Mouse (Mus musculus): Measurements from ENCODE around the gene 6430628N08Rik. TPM values are rescaled to one million over a fixed set of nuclear protein-coding genes. Genes with fewer than 3 reads are reported as not detected.

6430628N08Rik gene
- polyA plus RNA-seq (2012; ENCODE audit: insufficient read depth, low replicate concordance) = 0.16 TPM in 1 of 2 replicates, not detected in the other

DNA sequence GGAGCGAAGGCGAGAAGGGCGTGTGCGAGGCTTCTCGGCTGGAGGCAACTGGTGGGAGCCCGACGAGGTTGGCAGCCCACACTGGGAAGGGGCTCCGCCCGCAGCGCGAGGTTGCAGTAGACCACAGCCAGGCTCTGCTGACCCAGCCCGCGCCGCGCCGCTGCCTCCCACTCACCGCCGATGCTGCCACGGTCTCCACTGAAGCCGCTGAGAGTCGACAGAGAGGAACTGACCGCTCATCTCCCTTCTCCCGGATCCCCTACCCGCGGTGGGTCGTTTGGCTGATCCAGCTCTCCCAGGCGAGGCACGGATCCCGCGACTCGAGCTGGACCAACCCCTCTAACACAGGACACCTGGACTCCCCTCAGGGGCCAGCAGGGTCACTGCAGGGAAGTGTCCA is at the start of gene 6430628N08Rik:
Gene 6430628N08Rik, plus strand, starts transcription at position 113 of the 400 bp plus-strand sequence.
- peaks cover 80% of the 10 kb centered on the region for H3K27me3 ChIP-seq (replicated peaks)

DNA sequence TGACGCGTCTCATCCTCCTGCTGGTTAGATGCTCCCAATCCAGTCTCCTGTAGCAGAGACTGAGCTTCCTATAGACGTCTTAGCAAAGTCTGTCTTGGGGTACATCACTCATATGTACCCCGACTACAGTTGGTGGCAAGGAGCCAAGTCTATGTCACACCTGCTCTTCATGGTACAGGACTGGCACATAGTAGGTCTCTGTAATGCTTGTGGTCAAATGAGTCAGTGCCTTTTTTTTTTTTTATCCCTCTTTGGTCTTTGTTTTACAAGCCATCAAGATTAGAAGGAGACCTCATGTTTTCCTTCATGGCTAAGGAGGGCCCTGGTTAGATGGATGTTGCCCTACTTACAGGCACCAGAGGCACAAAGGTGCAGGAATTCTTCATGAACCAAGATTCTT is 49.6 kb upstream of the 6430628N08Rik start:
- Histone ChIP-seq H3K4me3 (replicated peaks) (peak overlapping the region; percentile 97), H3K27me3 (replicated peaks) (no peaks in the 10 kb centered on the region), H3K36me3 (replicated peaks; ENCODE audit: low read length) (peaks cover 76% of the 10 kb centered on the region), H3K4me1 (peaks cover 83% of the 10 kb centered on the region), H3K9me3 (no peaks in the 10 kb centered on the region)
- TF ChIP-seq GATA1 (IDR thresholded peaks at IDR 0.05; ENCODE audit: borderline replicate concordance, low read length) = no peak
- TF ChIP-seq FLI1 (IDR thresholded peaks at IDR 0.05; ENCODE audit: low read length) = no peak

More for the DNA sequence above, at the start of gene 6430628N08Rik:
- peaks cover 15% of the 10 kb centered on the region for H3K4me1 ChIP-seq
- TF ChIP-seq FLI1 (IDR thresholded peaks at IDR 0.05; ENCODE audit: low read length) = no peak
- TF ChIP-seq GATA1 (IDR thresholded peaks at IDR 0.05; ENCODE audit: borderline replicate concordance, low read length) = no peak
- H3K9me3 ChIP-seq = no peaks in the 10 kb centered on the region
- H3K36me3 ChIP-seq (replicated peaks; ENCODE audit: low read length) = no peaks in the 10 kb centered on the region
- H3K4me3 ChIP-seq (replicated peaks) = peak within 1 kb of the TSS; percentile 75

DNA sequence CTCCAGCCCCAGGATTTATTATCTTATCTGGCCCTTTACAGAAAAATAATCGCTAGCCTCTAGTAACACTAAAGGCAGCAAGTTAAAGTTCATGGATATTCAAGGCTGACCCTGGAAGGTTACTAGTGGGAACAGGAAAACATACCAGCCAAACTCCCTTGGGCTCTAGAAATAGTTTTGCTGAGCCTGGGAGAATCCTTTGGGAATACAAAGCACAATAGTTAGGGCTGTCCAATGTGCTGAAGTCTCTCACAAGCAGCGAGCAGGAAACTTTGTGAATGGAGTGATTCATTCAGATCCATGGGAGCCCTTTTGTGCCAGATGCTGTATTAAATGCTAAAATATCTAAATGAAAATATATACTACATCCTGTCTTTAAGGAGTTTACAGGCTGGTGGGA is 43.8 kb upstream of the 6430628N08Rik start:
- H3K9me3 ChIP-seq = no peaks in the 10 kb centered on the region
- TF ChIP-seq GATA1 (IDR thresholded peaks at IDR 0.05; ENCODE audit: borderline replicate concordance, low read length) (no peak), FLI1 (IDR thresholded peaks at IDR 0.05; ENCODE audit: low read length) (no peak)
- no peaks in the 10 kb centered on the region for H3K27me3 ChIP-seq (replicated peaks)
- H3K4me1 ChIP-seq = peaks cover 100% of the 10 kb centered on the region
- H3K36me3 ChIP-seq (replicated peaks; ENCODE audit: low read length) = peaks cover 100% of the 10 kb centered on the region
- H3K4me3 ChIP-seq (replicated peaks) = peak overlapping the region; percentile 66

DNA sequence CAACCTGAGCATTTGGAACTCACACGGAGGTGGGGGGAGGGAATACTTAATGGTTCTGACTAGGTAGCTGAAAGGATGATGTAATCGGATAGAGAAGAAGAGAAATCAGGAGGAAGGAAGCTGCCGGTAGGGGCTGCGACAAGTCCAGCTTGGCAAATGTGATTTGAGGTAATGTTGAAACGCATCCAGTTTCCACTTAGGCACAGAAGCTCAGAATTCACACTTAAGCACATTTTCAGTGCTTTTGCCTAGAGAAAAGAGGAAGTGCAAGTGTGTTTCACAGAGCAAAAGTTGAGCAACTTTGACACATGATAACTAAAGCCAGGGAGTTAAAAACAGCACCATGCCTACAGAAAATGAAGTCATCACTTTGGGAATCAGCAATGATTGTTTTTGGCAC is 43.1 kb upstream of the 6430628N08Rik start:
- TF ChIP-seq FLI1 (IDR thresholded peaks at IDR 0.05; ENCODE audit: low read length) (no peak), GATA1 (IDR thresholded peaks at IDR 0.05; ENCODE audit: borderline replicate concordance, low read length) (no peak)
- H3K27me3 ChIP-seq (replicated peaks) = no peaks in the 10 kb centered on the region
- peaks cover 100% of the 10 kb centered on the region for H3K4me1 ChIP-seq
- H3K4me3 ChIP-seq (replicated peaks) = peak overlapping the region; percentile 69
- peaks cover 100% of the 10 kb centered on the region for H3K36me3 ChIP-seq (replicated peaks; ENCODE audit: low read length)
- no peaks in the 10 kb centered on the region for H3K9me3 ChIP-seq

DNA sequence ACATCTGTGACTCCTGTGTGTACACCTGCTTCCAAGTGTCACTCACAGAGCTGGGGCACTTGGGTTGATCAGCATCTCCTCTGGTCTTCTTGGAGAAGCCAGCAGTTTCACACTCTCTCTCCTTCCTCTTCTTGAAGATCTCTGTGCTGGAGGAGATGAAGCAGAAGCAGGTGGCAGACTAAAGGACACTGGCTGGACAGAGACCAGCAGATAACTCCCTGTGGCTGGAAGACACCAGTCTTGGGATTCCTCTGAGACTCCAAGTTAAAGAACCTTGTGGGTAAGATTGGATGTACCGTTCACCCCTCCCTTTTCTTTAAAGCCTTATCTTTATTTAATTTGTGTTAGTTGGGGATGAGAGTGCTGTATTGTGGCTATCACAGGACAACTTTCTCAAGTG is 42.4 kb upstream of the 6430628N08Rik start:
- H3K4me3 ChIP-seq (replicated peaks) = peak overlapping the region; percentile 70
- no peaks in the 10 kb centered on the region for H3K27me3 ChIP-seq (replicated peaks)
- H3K36me3 ChIP-seq (replicated peaks; ENCODE audit: low read length) = peaks cover 100% of the 10 kb centered on the region
- no peak for TF ChIP-seq FLI1 (IDR thresholded peaks at IDR 0.05; ENCODE audit: low read length)
- TF ChIP-seq GATA1 (IDR thresholded peaks at IDR 0.05; ENCODE audit: borderline replicate concordance, low read length) = no peak
- H3K4me1 ChIP-seq = peaks cover 100% of the 10 kb centered on the region
- H3K9me3 ChIP-seq = no peaks in the 10 kb centered on the region

DNA sequence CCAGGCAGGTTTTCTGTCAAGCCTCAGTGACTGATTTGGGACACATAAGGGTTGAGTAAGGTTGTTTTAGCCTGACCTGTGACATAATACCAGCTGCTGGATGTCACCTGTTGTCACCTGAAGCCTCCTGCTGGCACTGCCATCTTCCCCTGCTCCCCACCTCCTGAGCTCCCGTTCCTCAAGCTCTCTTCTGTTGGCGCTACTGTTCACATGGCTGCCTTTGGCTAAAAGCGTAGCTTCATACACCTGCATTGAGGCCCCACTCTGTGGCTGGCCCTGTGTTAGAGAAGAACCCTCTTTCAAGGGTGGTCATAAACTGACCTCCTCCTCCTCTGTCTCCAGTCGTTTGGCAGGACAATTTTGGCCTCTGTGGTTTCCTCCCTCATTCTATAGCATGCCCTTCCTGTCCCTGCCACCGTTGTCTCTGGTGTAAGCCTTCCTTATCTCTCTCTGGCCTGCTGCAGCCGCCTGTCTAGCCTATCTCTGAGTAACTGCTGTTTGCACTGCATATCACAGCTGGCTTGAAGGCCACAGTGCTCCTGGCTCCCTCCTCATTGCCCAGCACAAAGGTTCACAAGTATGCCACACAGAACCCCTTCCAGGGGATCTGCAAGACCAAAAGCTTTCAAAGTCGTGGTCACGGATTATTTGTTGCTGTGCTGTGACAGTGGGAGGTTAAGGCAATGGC is 41.3 kb upstream of the 6430628N08Rik start:
- Histone ChIP-seq H3K36me3 (replicated peaks; ENCODE audit: low read length) (peaks cover 100% of the 10 kb centered on the region), H3K4me1 (peaks cover 100% of the 10 kb centered on the region), H3K27me3 (replicated peaks) (no peaks in the 10 kb centered on the region), H3K4me3 (replicated peaks) (peak overlapping the region; percentile 66), H3K9me3 (no peaks in the 10 kb centered on the region)
- no peak for TF ChIP-seq FLI1 (IDR thresholded peaks at IDR 0.05; ENCODE audit: low read length)
- TF ChIP-seq GATA1 (IDR thresholded peaks at IDR 0.05; ENCODE audit: borderline replicate concordance, low read length) = peak; percentile 97; the same call in 2 of the 3 replicates

DNA sequence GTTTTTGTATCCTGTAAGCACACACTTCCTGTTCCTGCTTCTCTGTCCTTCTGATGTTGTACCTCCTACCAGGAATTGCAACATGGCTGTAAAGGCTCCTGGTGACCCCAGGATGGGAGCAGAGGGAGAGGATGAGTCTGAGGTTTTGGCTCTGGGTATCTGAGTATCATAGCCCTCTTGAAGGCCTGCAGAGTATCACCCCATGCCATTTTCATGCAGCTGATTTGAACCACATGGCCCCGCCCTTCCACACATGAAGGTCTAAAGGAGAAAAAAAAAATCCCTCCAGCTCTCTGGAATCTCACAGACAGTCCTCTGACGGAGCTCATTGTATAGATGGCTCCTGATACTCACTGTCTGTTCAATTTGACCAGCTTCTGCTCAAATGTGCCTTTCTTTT is 40.4 kb upstream of the 6430628N08Rik start:
- peaks cover 100% of the 10 kb centered on the region for H3K4me1 ChIP-seq
- H3K4me3 ChIP-seq (replicated peaks) = peak overlapping the region; percentile 67
- peaks cover 100% of the 10 kb centered on the region for H3K36me3 ChIP-seq (replicated peaks; ENCODE audit: low read length)
- H3K9me3 ChIP-seq = no peaks in the 10 kb centered on the region
- TF ChIP-seq GATA1 (IDR thresholded peaks at IDR 0.05; ENCODE audit: borderline replicate concordance, low read length) (no peak), FLI1 (IDR thresholded peaks at IDR 0.05; ENCODE audit: low read length) (no peak)
- no peaks in the 10 kb centered on the region for H3K27me3 ChIP-seq (replicated peaks)

DNA sequence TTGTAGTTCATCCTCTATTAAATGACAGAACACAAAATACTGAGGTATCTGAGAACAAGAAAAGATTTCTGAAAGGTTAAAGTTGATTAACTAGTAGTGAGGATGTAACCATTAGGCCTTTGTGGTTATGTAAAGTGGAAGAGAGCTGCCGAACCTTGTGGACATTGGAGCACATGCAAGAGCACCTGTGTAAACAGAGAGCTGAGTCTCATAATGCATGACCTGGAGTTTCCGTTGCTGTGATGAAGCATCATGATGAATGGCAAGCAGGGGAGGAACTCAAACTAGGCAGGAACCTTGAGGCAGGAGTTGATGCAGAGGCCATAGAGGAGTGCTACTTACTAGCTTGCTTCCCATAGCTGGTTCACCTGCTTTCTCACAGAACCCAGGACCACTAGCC is 39.8 kb upstream of the 6430628N08Rik start:
- Histone ChIP-seq H3K36me3 (replicated peaks; ENCODE audit: low read length) (peaks cover 100% of the 10 kb centered on the region), H3K27me3 (replicated peaks) (no peaks in the 10 kb centered on the region), H3K4me3 (replicated peaks) (peak overlapping the region; percentile 35), H3K4me1 (peaks cover 100% of the 10 kb centered on the region), H3K9me3 (no peaks in the 10 kb centered on the region)
- no peak for TF ChIP-seq FLI1 (IDR thresholded peaks at IDR 0.05; ENCODE audit: low read length)
- TF ChIP-seq GATA1 (IDR thresholded peaks at IDR 0.05; ENCODE audit: borderline replicate concordance, low read length) = no peak

DNA sequence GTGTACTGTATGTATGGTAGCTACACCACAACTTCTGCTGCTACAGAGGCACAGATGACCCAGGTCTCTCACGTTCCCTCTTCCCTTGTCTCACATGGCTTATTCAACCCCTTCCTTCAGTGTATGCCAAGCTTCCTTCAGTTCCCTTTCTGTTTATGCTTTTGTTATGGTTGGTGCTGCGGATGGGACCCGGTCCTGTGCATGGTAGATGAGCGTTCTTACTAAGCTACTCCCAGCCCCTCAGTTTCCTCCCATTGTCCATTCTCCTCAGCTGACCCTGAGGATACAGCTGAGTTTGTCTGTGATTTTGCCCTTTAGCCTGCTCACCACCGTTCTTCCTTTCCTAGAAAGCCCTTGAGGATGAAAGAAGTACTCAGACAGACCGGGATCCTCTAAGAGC is 38.9 kb upstream of the 6430628N08Rik start:
- Histone ChIP-seq H3K4me3 (replicated peaks) (peak overlapping the region; percentile 68), H3K4me1 (peaks cover 100% of the 10 kb centered on the region), H3K27me3 (replicated peaks) (no peaks in the 10 kb centered on the region), H3K9me3 (no peaks in the 10 kb centered on the region), H3K36me3 (replicated peaks; ENCODE audit: low read length) (peaks cover 100% of the 10 kb centered on the region)
- TF ChIP-seq GATA1 (IDR thresholded peaks at IDR 0.05; ENCODE audit: borderline replicate concordance, low read length) = no peak

DNA sequence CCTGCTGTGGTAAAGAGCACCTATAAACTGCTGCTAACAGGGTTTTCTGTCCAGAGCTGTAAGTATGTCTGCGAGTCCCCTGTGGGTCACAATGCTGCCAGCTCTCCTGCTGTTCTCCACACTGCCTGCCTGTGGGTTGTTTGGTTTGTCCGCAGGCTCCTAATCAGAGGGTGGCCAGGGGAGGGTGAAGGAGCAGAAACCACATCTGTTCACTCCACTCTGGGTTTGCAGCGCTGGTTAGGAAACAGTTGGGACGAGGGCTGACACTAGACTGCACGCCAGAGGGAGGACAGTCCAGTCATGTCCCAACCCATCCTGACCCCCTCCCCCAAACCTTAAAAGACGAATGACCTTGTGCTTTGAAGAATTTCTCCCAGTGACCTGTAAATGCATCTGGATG is 35.4 kb upstream of the 6430628N08Rik start:
- H3K36me3 ChIP-seq (replicated peaks; ENCODE audit: low read length) = peaks cover 100% of the 10 kb centered on the region
- TF ChIP-seq GATA1 (IDR thresholded peaks at IDR 0.05; ENCODE audit: borderline replicate concordance, low read length) = peak; percentile 48; the same call in 1 of the 3 replicates
- TF ChIP-seq FLI1 (IDR thresholded peaks at IDR 0.05; ENCODE audit: low read length) = no peak
- peaks cover 100% of the 10 kb centered on the region for H3K4me1 ChIP-seq
- H3K4me3 ChIP-seq (replicated peaks) = peak overlapping the region; percentile 85
- no peaks in the 10 kb centered on the region for H3K9me3 ChIP-seq
- H3K27me3 ChIP-seq (replicated peaks) = no peaks in the 10 kb centered on the region

Measured in megakaryocyte, embryonic 14.5 days (primary cell).